Mouse (Mus musculus): Measurements from ENCODE around the gene Prkar1b.

Prkar1b gene

GRCm38 (mm10) chr5:139146476-139147075, 3.2 kb downstream of the Prkar1b start:
- DNase-seq (ENCODE audit: low spot score) = no peak

GRCm38 (mm10) chr5:139145726-139146125, 4.1 kb downstream of the Prkar1b start:
- DNase-seq (ENCODE audit: low spot score) = no peak

GRCm38 (mm10) chr5:139143890-139144289, 5.9 kb downstream of the Prkar1b start:
- DNase-seq (ENCODE audit: low spot score) = no peak

GRCm38 (mm10) chr5:139141326-139141725, 8.5 kb downstream of the Prkar1b start:
- DNase-seq (ENCODE audit: low spot score) = no peak

GRCm38 (mm10) chr5:139140589-139140988, 9.2 kb downstream of the Prkar1b start:
- no peak for DNase-seq (ENCODE audit: low spot score)

- no peak for DNase-seq (ENCODE audit: low spot score)
Observed at GRCm38 (mm10) chr5:139138926-139139472, 10.8 kb downstream of the Prkar1b start.

- DNase-seq (ENCODE audit: low spot score) = no peak
Observed at GRCm38 (mm10) chr5:139138261-139138925, 11.4 kb downstream of the Prkar1b start.

- no peak for DNase-seq (ENCODE audit: low spot score)
Observed at GRCm38 (mm10) chr5:139137176-139137575, 12.6 kb downstream of the Prkar1b start.

- no peak for DNase-seq (ENCODE audit: low spot score)
Observed at GRCm38 (mm10) chr5:139136341-139136740, 13.5 kb downstream of the Prkar1b start.

GRCm38 (mm10) chr5:139134501-139134900, 15.3 kb downstream of the Prkar1b start:
- DNase-seq (ENCODE audit: low spot score) = no peak

- no peak for DNase-seq (ENCODE audit: low spot score)
Observed at GRCm38 (mm10) chr5:139130351-139130750, 19.4 kb downstream of the Prkar1b start.

- DNase-seq (ENCODE audit: low spot score) = no peak
Observed at GRCm38 (mm10) chr5:139129572-139130151, 20.1 kb downstream of the Prkar1b start.

- DNase-seq (ENCODE audit: low spot score) = no peak
Observed at GRCm38 (mm10) chr5:139129078-139129477, 20.7 kb downstream of the Prkar1b start.

- DNase-seq (ENCODE audit: low spot score) = no peak
Observed at GRCm38 (mm10) chr5:139128476-139129065, 21.2 kb downstream of the Prkar1b start.

- DNase-seq (ENCODE audit: low spot score) = no peak
Observed at GRCm38 (mm10) chr5:139125717-139126116, 24.1 kb downstream of the Prkar1b start.

GRCm38 (mm10) chr5:139118961-139119276, 30.9 kb downstream of the Prkar1b start:
- no peak for DNase-seq (ENCODE audit: low spot score)

GRCm38 (mm10) chr5:139118139-139118960, 31.5 kb downstream of the Prkar1b start:
- no peak for DNase-seq (ENCODE audit: low spot score)

- no peak for DNase-seq (ENCODE audit: low spot score)
Observed at GRCm38 (mm10) chr5:139115507-139115906, 34.3 kb downstream of the Prkar1b start.

- DNase-seq (ENCODE audit: low spot score) = no peak
Observed at GRCm38 (mm10) chr5:139114876-139115275, 34.9 kb downstream of the Prkar1b start.

GRCm38 (mm10) chr5:139112418-139112817, 37.4 kb downstream of the Prkar1b start:
- no peak for DNase-seq (ENCODE audit: low spot score)

- no peak for DNase-seq (ENCODE audit: low spot score)
Observed at GRCm38 (mm10) chr5:139111991-139112390, 37.8 kb downstream of the Prkar1b start.

All from ovary, postnatal 14 days (tissue).